Comparison of ENCODE assay signal across 15 mouse cellular contexts in the genomic region with DNA sequence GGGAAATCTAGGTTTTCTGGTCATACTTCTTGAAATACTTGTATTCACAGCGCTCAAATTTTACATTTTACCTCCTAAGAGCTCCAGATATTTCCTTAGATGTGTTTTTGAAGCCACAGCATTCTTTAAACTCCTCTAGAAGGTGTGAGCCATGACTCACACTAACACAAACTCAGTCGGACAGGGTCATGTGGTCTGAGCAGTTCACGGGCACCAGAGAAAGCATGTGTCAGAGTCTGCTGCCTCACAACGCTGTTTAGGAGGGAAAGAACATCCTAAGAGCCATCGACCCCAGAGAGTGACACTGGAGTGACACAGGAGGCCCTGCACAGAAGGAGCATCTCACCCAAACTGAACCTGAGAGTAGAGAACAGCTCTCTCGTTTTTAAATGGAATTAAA.
"Had no signal": no experiment of that assay in that cellular context is flagged by ENCODE, and none has a peak within 500 bp of the region (broad histone marks: within the 10 kb centered on the region; RNA-seq: fewer than 3 reads in every experiment).

No protein-coding gene starts in this region.

- H3K27me3 ChIP-seq: kidney, embryonic 15.5 days; limb, embryonic 12.5 days; limb, embryonic 15.5 days; midbrain, embryonic 12.5 days; midbrain, embryonic 15.5 days; neural tube, embryonic 13.5 days had no signal

- H3K4me3 ChIP-seq: kidney, embryonic 15.5 days; limb, embryonic 12.5 days; limb, embryonic 15.5 days; midbrain, embryonic 12.5 days; midbrain, embryonic 15.5 days; neural tube, embryonic 13.5 days had no signal

- H3K36me3 ChIP-seq: kidney, embryonic 15.5 days; limb, embryonic 12.5 days; limb, embryonic 15.5 days; midbrain, embryonic 12.5 days; midbrain, embryonic 15.5 days; neural tube, embryonic 13.5 days had no signal

- DNase-seq: kidney, adult 8-10 months; kidney, postnatal 10 days; kidney, postnatal 4 days; left cerebral cortex, postnatal 4 days; liver, postnatal 0 days; lung, embryonic 14.5 days; thymus, adult 18-20 months; thymus, postnatal 14 days; thymus, postnatal 4 days had no signal
